Mouse (Mus musculus) lung, adult 2 months (tissue): ENCODE measurements around the gene Moap1.

Experiments
- CTCF ChIP-seq: fragments of 200-500 bp; IDR thresholded peaks from 2 replicates; pipeline ENCODE4 v1.5.1; 2011; ENCODE audit warnings: mild to moderate bottlenecking, low read length, control low read depth; ENCODE audit not compliant: insufficient read depth
- POLR2A ChIP-seq: fragments of 200-500 bp; IDR thresholded peaks from 2 replicates; pipeline ENCODE4 v1.6.1; 2011; ENCODE audit warnings: low read depth, mild to moderate bottlenecking, control low read depth, low read length, borderline replicate concordance; ENCODE audit errors: extremely low read depth

DNA sequence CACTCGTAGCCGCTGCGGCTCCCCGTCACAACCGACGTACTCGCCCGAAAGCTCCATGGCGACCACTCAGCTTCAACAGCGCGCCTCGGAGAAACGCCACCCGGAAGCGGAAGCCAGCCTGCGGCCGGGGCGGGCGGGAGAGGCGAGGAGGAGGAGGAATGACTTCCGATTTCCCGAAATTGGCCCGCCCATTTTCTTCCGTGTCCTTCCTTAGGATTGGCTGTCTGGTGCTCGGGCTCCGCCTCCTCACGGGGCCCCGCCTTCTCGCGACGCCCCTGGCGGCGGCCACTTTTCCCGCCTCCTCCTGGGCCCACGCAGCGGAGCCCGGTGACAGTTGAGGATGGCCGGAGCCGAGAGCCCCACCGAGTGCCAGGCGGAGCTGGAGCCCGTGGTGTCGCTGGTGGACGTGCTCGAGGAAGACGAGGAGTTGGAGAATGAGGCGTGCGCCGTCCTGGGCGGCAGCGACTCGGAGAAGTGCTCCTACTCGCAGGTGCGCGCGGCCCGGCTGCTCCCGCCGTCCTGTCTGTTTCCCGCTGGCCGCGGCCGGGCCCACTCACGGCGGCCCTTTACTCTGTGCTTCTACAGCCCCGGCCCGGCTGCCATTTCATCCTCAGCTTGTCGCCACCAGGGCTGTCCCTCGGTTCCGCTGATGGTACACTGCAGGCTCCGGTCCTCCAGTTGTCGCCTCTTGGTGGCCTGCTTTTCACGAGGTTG, 14.4 kb upstream of the Moap1 start, which contains the start of the genes Gm28051, Gon7 and Ubr7:
- TF ChIP-seq CTCF (no peak), POLR2A (peak; percentile 47; the same call in 1 of the 2 replicates)
